Mouse (Mus musculus): Measurements from ENCODE around the gene Capn1.

DNA sequence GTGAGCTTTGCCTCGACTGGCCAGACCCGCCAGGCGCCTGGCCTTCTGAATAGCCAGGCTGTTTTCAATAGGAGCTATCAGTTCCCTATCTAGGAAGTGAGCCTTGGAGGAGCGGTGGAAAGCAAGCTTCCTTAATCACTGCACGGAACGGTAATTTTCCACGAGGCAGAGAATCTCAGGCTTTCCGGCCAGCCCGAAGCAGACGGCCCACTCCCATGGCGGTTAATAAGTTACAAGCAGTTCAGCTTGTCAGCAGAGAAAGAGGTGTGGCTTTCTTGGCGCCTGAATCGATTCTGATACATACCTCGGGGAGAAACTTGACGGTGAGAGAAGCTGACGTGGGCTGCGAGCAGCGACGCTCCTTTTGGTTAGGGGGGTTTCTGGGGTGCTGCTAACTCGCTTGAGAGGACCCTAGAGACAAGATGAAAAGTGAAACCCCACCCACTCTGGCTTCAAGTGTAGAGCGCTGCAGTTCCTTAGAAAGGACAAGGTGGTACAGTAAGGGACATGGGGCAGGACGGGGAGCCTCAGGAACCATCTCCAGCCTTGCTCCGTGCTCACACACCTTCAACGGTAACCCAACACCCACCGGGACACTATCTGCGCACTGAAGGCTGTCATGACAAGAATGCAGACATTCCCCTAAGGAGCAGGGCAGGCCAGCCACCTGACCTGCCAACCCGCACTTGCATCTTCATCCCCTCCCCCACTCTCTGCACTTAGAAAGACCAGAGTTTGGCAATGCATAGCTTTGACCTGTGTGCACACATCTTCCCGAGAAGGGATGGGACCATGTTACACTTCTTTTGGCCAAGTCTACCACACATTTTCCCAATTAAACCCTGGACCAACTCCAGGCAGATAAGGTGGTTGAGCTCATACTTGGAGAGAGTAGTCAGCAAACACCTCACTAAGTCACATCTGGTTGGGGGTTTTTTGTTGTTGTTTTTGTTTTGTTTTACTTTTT, 59.7 kb downstream of the Capn1 start:
- TF ChIP-seq CTCF (IDR thresholded peaks at IDR 0.05; ENCODE audit: extremely low read depth, insufficient read depth, low read length) (no peak), POLR2A (IDR thresholded peaks at IDR 0.05; ENCODE audit: extremely low read depth, insufficient read depth, low read length) (no peak)

All from cortical plate, adult 2 months (tissue).